Mouse (Mus musculus): Measurements from ENCODE around the gene Gm13420. TPM values are rescaled to one million over a fixed set of nuclear protein-coding genes. Genes with fewer than 3 reads are reported as not detected.
"Not testable (repeated sequence)": the region's sequence is repeated elsewhere in the genome, so short reads cannot be mapped to it uniquely, and the experiment has no call there.

Gm13420 gene
- total RNA-seq, 2 experiments from 2014 or later = not detected

- peak overlapping the region; percentile 35; the same call in 1 of the 2 replicates for H3K27ac ChIP-seq
- H3K4me3 ChIP-seq = no peak overlapping the region
- peak; percentile 81 for DNase-seq
- intact Hi-C loops (cut with DNase I) = loop anchor here (1.0 kb wide), 1 partner anchor 111 kb away; no protein-coding TSS in a partner anchor
- peak; percentile 80 for TF ChIP-seq CTCF (IDR thresholded peaks at IDR 0.05)
These were observed 19.9 kb downstream of the Gm13420 start for GRCm38 (mm10) chr2:29731545-29731944.

- DNase-seq = no peak
- intact Hi-C loops (cut with DNase I) = no loop called here
- no peak overlapping the region for H3K4me3 ChIP-seq
- TF ChIP-seq CTCF (IDR thresholded peaks at IDR 0.05) = no peak
- no peak overlapping the region for H3K27ac ChIP-seq
These were observed 22.0 kb downstream of the Gm13420 start for GRCm38 (mm10) chr2:29729500-29729899.

- no peak overlapping the region for H3K27ac ChIP-seq
- TF ChIP-seq CTCF (IDR thresholded peaks at IDR 0.05) = no peak
- intact Hi-C loops (cut with DNase I) = no loop called here
- no peak overlapping the region for H3K4me3 ChIP-seq
- no peak for DNase-seq
These were observed 26.7 kb downstream of the Gm13420 start for GRCm38 (mm10) chr2:29724664-29725365.

GRCm38 (mm10) chr2:29723132-29723531 is 28.4 kb downstream of the Gm13420 start:
- peak; percentile 62 for DNase-seq
- no peak for TF ChIP-seq CTCF (IDR thresholded peaks at IDR 0.05)
- no peak overlapping the region for H3K4me3 ChIP-seq
- peak overlapping the region; percentile 72 for H3K27ac ChIP-seq
- intact Hi-C loops (cut with DNase I) = no loop called here

- Histone ChIP-seq H3K4me3 (no peak overlapping the region), H3K27ac (no peak overlapping the region)
- intact Hi-C loops (cut with DNase I) = no loop called here
- no peak for TF ChIP-seq CTCF (IDR thresholded peaks at IDR 0.05)
- no peak for DNase-seq
These were observed 32.9 kb downstream of the Gm13420 start for GRCm38 (mm10) chr2:29718581-29718980.

- H3K4me3 ChIP-seq = no peak overlapping the region
- intact Hi-C loops (cut with DNase I) = no loop called here
- peak overlapping the region; percentile 38; the same call in 1 of the 2 replicates for H3K27ac ChIP-seq
- TF ChIP-seq CTCF (IDR thresholded peaks at IDR 0.05) = no peak
- no peak for DNase-seq
These were observed 34.8 kb downstream of the Gm13420 start for GRCm38 (mm10) chr2:29716691-29717090.

- no peak for DNase-seq
- H3K4me3 ChIP-seq = no peak overlapping the region
- peak overlapping the region; percentile 38 for H3K27ac ChIP-seq
- intact Hi-C loops (cut with DNase I) = no loop called here
- no peak for TF ChIP-seq CTCF (IDR thresholded peaks at IDR 0.05)
These were observed 35.3 kb downstream of the Gm13420 start for GRCm38 (mm10) chr2:29716143-29716542.

GRCm38 (mm10) chr2:29714127-29714526 is 37.4 kb downstream of the Gm13420 start:
- no peak for DNase-seq
- H3K4me3 ChIP-seq = no peak overlapping the region
- intact Hi-C loops (cut with DNase I) = no loop called here
- no peak for TF ChIP-seq CTCF (IDR thresholded peaks at IDR 0.05)
- H3K27ac ChIP-seq = peak overlapping the region; percentile 46

GRCm38 (mm10) chr2:29713501-29713900 is 38.0 kb downstream of the Gm13420 start:
- DNase-seq = no peak
- intact Hi-C loops (cut with DNase I) = no loop called here
- H3K4me3 ChIP-seq = no peak overlapping the region
- TF ChIP-seq CTCF (IDR thresholded peaks at IDR 0.05) = no peak
- H3K27ac ChIP-seq = peak overlapping the region; percentile 24; the same call in 1 of the 2 replicates

- intact Hi-C loops (cut with DNase I) = no loop called here
- Histone ChIP-seq H3K27ac (peak overlapping the region; percentile 48; the same call in 1 of the 2 replicates), H3K4me3 (no peak overlapping the region)
- DNase-seq = no peak
- TF ChIP-seq CTCF (IDR thresholded peaks at IDR 0.05) = no peak
These were observed 39.6 kb downstream of the Gm13420 start for GRCm38 (mm10) chr2:29711877-29712276.

- peak overlapping the region; percentile 48; the same call in 1 of the 2 replicates for H3K27ac ChIP-seq
- H3K4me3 ChIP-seq = no peak overlapping the region
- no peak for DNase-seq
- intact Hi-C loops (cut with DNase I) = no loop called here
- TF ChIP-seq CTCF (IDR thresholded peaks at IDR 0.05) = no peak
These were observed 40.4 kb downstream of the Gm13420 start for GRCm38 (mm10) chr2:29711038-29711437.

GRCm38 (mm10) chr2:29708209-29708608 is 43.3 kb downstream of the Gm13420 start:
- DNase-seq, H3K4me3 ChIP-seq, H3K27ac ChIP-seq: not testable (repeated sequence)
- intact Hi-C loops (cut with DNase I) = loop anchor here (5.0 kb wide), 1 partner anchor 36 kb away; no protein-coding TSS in a partner anchor

- peak; percentile 50 for TF ChIP-seq CTCF (IDR thresholded peaks at IDR 0.05)
- no peak overlapping the region for H3K27ac ChIP-seq
- H3K4me3 ChIP-seq = no peak overlapping the region
- no peak for DNase-seq
- intact Hi-C loops (cut with DNase I) = loop anchor here (5.0 kb wide), 1 partner anchor 35 kb away; no protein-coding TSS in a partner anchor
These were observed 43.8 kb downstream of the Gm13420 start for GRCm38 (mm10) chr2:29707731-29708130.

All from gastrocnemius, adult 2 months (tissue).